Mouse (Mus musculus) left cerebral cortex, adult 11 months (tissue): ENCODE results near the gene Prrx2.

Experiments used
- DNase-seq: peaks from one replicate; pipeline ENCODE4 v3.0.0; 2022; ENCODE audit warnings: low spot score

The Prrx2 gene

GRCm38 (mm10) chr2:30823385-30824153 is 11.2 kb upstream of the Prrx2 start:
- no peak for DNase-seq

- DNase-seq, result peak; percentile 44
Observed at GRCm38 (mm10) chr2:30826825-30827748, 7.7 kb upstream of the Prrx2 start.

GRCm38 (mm10) chr2:30827749-30828475 is 6.9 kb upstream of the Prrx2 start:
- peak; percentile 83 for DNase-seq

- DNase-seq, result no peak
Observed at GRCm38 (mm10) chr2:30829315-30829714, 5.5 kb upstream of the Prrx2 start.

GRCm38 (mm10) chr2:30830283-30830795 is 4.4 kb upstream of the Prrx2 start, which contains the start of gene Asb6:
Gene Asb6, minus strand, starts transcription at chr2:30830333.
- no peak for DNase-seq

GRCm38 (mm10) chr2:30833644-30834043 is 1.1 kb upstream of the Prrx2 start:
- no peak for DNase-seq

GRCm38 (mm10) chr2:30836238-30836990 is 1.6 kb downstream of the Prrx2 start:
- DNase-seq, result no peak

- DNase-seq, result no peak
Observed at GRCm38 (mm10) chr2:30842615-30843014, 7.8 kb downstream of the Prrx2 start.

- no peak for DNase-seq
Observed at GRCm38 (mm10) chr2:30845152-30846070, 10.6 kb downstream of the Prrx2 start.

- no peak for DNase-seq
Observed at GRCm38 (mm10) chr2:30846236-30846635, 11.5 kb downstream of the Prrx2 start.

GRCm38 (mm10) chr2:30846723-30847122 is 12.0 kb downstream of the Prrx2 start:
- DNase-seq, result no peak

GRCm38 (mm10) chr2:30848184-30848583 is 13.4 kb downstream of the Prrx2 start:
- DNase-seq, result no peak

- DNase-seq, result no peak
Observed at GRCm38 (mm10) chr2:30850581-30850980, 15.8 kb downstream of the Prrx2 start.

- DNase-seq, result no peak
Observed at GRCm38 (mm10) chr2:30852771-30853313, 18.1 kb downstream of the Prrx2 start.

- DNase-seq, result no peak
Observed at GRCm38 (mm10) chr2:30857076-30857475, 22.3 kb downstream of the Prrx2 start.

- DNase-seq, result no peak
Observed at GRCm38 (mm10) chr2:30859782-30860181, 25.0 kb downstream of the Prrx2 start.

GRCm38 (mm10) chr2:30862081-30862480 is 27.3 kb downstream of the Prrx2 start:
- no peak for DNase-seq

- no peak for DNase-seq
Observed at GRCm38 (mm10) chr2:30863574-30863973, 28.8 kb downstream of the Prrx2 start.

- DNase-seq, result no peak
Observed at GRCm38 (mm10) chr2:30864968-30865381, 30.2 kb downstream of the Prrx2 start.

- no peak for DNase-seq
Observed at GRCm38 (mm10) chr2:30865426-30865825, 30.7 kb downstream of the Prrx2 start.
